Mouse (Mus musculus): ENCODE measurements around the gene Gm3417.
"Not testable (repeated sequence)": the region's sequence is repeated elsewhere in the genome, so short reads cannot be mapped to it uniquely, and the experiment has no call there.

Gene Gm3417

DNA sequence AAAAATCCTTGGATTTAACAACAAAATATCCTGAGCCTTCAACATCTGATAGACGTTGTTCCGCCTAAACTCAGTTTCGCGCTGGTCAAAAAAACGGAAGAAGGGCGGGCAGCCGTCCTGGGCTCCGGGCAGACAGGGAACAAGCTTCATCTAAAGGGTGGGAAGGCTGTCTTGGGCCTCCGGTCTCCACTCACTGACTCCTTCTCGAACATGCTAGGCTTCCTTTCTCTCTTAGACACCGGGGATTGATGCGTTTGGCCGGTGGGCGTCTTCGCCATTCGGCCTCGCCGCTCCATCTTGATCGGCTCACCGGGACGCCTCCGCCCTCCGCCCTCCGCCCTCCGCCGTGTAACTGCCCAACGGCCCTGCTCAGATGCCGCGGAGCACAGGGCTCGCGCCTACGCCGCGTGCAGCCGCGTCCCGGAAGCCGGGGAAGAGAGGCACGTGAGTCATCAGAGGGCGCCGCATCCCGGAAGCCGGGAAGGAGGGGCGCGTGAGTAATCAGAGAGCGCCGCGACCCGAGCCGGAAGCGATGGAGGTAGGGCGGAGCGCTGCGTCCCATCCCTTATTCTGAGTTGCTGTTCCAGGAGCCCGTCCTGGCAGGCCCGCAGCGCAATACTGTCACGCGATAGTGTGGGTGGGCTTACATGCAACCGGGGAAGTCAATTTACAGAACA, at the start of gene Gm3417, which contains the start of gene 9030025P20Rik:
Gm3417 (minus strand) TSS at position 429 of the 677 bp plus-strand sequence.
9030025P20Rik (plus strand) TSS at position 107 of the 677 bp plus-strand sequence.
- not testable (repeated sequence) for DNase-seq (ENCODE audit: low read depth, low spot score)

DNA sequence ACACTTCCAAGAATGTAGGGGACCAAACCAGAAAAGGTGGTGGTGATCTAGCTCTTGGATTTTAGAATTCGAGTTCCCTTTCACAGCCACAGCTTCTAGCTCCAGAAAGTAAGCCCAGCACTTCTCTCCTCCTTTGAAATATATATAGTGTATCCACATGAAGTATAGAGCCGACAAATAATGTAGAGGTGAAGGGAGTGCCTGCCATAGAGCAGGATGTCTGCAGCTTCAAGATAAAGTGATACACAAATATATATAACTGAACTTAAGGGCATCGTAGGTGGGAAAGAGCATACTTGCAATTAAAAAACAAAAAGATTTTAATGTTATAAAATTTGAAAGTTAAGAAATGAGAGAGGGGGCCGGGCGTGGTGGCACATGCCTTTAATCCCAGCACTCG, 46.9 kb upstream of the Gm3417 start:
- DNase-seq (ENCODE audit: low read depth, low spot score) = not testable (repeated sequence)

DNA sequence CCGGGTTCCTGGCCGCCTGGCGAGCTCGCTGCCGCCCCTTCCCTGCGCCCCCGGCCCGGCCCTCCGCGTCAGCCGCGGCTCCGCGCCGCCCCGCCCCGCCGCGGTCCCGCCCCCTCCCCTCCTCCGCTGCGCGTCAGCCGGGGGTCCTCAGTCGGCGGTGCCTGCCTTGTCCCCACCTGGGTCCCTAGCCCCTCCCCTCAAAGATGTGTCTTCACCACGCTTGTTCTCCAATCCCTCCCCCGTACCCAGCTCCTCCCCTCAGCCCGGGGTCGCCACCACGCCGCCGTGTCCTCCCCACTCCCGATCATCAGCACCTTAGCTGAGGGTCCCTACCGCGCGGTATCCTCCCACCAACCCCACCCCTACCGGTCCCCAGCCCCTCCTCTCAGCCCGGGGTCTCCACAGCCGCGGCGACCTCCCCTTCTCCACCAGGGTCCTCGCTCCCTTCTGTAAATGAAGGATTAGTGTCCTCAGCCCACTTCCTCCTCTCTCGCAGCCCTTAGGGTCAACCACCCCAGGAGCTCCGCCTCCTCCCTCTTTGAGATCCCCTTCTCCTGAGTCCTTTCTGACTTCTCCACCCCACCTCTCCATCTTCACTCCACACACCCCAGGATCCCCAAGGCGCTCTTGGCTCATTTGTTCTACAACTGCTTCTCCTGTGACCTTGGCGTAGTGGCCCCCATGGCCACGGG, 46.1 kb upstream of the Gm3417 start:
- not testable (repeated sequence) for DNase-seq (ENCODE audit: low read depth, low spot score)

DNA sequence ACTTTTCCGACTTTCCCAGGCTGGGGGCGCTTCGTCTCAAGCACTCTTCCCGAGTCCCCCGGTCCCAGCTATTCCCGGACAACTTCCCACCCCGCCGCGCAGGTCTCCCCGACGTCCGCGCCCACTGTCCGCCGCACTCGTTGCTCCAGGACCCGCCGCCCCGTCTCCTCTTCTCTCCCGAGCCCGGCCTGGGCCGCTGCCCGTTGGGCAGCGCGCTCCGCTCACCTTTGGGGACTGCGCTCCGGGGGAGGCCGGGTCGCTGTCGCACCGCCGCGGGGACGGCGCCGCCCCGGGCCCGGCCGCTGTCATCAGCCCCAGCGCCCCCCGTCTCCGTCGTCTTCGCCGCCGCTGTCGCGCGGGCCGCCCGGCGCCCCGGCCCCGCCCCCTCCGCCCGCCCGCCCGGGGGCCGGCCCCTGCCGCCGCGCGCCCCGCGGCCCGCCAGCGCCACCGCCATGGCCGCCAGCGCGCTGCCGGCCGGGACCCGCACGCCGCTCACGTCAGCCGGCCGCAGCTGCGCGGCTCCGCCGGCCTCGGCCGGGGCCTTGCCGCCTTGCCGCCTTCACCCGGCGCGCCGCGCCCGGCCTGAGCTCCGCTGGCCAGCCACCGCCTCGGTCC, 45.4 kb upstream of the Gm3417 start:
- DNase-seq (ENCODE audit: low read depth, low spot score) = not testable (repeated sequence)

DNA sequence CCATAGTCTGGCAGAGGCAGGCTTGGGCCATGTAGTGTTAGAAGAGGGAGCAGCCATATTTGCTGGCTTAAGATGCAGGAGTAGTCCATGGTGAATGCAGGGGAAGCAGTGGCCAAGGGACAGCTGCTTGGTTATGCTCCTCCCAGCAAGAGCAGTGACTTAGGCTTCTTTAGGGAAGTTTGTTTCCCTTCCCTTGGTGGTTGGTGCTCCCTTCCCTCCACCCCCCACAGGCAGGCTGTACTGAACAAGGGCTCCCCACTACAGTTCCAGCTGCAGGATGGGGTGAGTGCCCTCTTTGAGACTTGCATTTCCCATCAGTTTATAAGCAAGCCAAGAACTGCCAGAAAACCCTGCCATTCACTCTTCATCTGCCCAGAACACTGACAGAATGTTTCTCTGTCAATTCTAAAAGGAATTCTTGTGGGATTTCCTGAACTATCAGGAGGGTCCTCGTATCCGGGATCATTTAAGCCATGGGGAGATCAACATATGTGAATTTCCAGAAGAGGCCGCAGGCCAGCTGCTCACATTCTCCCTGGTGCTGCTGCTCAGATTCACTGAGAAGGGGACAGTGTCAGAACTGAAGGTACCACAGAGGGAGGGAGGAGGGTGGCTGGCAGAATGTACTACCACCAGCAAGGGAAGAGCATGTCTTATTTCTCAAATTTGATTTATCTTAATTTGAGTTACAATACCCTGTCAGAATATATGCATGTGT, 43.1 kb upstream of the Gm3417 start:
- not testable (repeated sequence) for DNase-seq (ENCODE audit: low read depth, low spot score)

DNA sequence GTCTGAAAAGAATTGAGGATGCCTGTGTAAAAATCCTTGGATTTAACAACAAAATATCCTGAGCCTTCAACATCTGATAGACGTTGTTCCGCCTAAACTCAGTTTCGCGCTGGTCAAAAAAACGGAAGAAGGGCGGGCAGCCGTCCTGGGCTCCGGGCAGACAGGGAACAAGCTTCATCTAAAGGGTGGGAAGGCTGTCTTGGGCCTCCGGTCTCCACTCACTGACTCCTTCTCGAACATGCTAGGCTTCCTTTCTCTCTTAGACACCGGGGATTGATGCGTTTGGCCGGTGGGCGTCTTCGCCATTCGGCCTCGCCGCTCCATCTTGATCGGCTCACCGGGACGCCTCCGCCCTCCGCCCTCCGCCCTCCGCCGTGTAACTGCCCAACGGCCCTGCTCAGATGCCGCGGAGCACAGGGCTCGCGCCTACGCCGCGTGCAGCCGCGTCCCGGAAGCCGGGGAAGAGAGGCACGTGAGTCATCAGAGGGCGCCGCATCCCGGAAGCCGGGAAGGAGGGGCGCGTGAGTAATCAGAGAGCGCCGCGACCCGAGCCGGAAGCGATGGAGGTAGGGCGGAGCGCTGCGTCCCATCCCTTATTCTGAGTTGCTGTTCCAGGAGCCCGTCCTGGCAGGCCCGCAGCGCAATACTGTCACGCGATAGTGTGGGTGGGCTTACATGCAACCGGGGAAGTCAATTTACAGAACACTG, 31.3 kb upstream of the Gm3417 start, which contains the start of gene Gm3435:
Gm3435 (plus strand) TSS at position 471 of the 708 bp plus-strand sequence.
- DNase-seq (ENCODE audit: low read depth, low spot score) = not testable (repeated sequence)

DNA sequence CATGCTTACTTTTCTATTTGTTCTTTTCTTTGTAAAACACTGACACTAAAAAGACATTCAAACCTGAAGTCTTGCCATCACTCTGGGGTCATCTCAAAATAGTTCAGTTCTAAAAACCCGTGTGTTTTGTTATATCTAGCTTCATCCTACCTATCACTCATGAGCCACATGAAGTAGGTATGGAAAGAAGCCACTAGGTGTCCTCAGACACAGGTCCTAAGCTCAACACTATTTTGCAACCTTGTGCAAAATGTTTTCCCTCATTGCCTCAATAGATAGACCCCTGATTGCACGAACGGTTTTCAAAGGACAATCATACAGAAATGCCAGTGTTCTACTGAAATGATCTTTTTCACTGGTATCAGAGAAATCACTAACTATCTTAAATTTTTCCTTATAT, 30.5 kb upstream of the Gm3417 start:
- DNase-seq (ENCODE audit: low read depth, low spot score) = not testable (repeated sequence)

DNA sequence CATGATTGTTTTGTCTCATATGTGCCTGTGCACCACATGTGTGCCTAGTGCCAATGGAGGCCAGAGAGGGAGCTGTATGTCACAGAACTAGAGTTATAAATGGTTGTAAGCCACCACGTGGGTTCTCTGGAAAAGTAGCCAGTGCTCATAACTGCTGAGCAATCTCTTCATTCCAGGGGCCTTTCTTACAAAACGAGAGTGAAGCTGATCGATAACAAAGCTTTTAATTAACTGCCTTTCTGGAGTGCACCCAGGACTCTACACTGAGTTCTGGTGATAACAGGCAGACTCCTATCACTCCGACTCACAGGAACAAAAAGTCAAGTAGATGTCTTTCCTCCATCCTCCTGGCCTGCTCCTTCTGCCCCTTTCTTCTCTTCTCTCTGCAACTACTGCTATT, 21.5 kb upstream of the Gm3417 start:
- DNase-seq (ENCODE audit: low read depth, low spot score) = not testable (repeated sequence)

DNA sequence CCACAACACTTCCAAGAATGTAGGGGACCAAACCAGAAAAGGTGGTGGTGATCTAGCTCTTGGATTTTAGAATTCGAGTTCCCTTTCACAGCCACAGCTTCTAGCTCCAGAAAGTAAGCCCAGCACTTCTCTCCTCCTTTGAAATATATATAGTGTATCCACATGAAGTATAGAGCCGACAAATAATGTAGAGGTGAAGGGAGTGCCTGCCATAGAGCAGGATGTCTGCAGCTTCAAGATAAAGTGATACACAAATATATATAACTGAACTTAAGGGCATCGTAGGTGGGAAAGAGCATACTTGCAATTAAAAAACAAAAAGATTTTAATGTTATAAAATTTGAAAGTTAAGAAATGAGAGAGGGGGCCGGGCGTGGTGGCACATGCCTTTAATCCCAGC, 15.6 kb upstream of the Gm3417 start:
- not testable (repeated sequence) for DNase-seq (ENCODE audit: low read depth, low spot score)

DNA sequence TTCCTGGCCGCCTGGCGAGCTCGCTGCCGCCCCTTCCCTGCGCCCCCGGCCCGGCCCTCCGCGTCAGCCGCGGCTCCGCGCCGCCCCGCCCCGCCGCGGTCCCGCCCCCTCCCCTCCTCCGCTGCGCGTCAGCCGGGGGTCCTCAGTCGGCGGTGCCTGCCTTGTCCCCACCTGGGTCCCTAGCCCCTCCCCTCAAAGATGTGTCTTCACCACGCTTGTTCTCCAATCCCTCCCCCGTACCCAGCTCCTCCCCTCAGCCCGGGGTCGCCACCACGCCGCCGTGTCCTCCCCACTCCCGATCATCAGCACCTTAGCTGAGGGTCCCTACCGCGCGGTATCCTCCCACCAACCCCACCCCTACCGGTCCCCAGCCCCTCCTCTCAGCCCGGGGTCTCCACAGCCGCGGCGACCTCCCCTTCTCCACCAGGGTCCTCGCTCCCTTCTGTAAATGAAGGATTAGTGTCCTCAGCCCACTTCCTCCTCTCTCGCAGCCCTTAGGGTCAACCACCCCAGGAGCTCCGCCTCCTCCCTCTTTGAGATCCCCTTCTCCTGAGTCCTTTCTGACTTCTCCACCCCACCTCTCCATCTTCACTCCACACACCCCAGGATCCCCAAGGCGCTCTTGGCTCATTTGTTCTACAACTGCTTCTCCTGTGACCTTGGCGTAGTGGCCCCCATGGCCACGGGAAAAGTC, 14.7 kb upstream of the Gm3417 start:
- DNase-seq (ENCODE audit: low read depth, low spot score) = not testable (repeated sequence)

DNA sequence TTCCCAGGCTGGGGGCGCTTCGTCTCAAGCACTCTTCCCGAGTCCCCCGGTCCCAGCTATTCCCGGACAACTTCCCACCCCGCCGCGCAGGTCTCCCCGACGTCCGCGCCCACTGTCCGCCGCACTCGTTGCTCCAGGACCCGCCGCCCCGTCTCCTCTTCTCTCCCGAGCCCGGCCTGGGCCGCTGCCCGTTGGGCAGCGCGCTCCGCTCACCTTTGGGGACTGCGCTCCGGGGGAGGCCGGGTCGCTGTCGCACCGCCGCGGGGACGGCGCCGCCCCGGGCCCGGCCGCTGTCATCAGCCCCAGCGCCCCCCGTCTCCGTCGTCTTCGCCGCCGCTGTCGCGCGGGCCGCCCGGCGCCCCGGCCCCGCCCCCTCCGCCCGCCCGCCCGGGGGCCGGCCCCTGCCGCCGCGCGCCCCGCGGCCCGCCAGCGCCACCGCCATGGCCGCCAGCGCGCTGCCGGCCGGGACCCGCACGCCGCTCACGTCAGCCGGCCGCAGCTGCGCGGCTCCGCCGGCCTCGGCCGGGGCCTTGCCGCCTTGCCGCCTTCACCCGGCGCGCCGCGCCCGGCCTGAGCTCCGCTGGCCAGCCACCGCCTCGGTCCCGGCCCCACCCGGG, 14.0 kb upstream of the Gm3417 start:
- DNase-seq (ENCODE audit: low read depth, low spot score) = not testable (repeated sequence)

DNA sequence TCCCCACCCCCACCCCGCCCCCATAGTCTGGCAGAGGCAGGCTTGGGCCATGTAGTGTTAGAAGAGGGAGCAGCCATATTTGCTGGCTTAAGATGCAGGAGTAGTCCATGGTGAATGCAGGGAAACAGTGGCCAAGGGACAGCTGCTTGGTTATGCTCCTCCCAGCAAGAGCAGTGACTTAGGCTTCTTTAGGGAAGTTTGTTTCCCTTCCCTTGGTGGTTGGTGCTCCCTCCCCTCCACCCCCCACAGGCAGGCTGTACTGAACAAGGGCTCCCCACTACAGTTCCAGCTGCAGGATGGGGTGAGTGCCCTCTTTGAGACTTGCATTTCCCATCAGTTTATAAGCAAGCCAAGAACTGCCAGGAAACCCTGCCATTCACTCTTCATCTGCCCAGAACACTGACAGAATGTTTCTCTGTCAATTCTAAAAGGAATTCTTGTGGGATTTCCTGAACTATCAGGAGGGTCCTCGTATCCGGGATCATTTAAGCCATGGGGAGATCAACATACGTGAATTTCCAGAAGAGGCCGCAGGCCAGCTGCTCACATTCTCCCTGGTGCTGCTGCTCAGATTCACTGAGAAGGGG, 11.6 kb upstream of the Gm3417 start:
- not testable (repeated sequence) for DNase-seq (ENCODE audit: low read depth, low spot score)

DNA sequence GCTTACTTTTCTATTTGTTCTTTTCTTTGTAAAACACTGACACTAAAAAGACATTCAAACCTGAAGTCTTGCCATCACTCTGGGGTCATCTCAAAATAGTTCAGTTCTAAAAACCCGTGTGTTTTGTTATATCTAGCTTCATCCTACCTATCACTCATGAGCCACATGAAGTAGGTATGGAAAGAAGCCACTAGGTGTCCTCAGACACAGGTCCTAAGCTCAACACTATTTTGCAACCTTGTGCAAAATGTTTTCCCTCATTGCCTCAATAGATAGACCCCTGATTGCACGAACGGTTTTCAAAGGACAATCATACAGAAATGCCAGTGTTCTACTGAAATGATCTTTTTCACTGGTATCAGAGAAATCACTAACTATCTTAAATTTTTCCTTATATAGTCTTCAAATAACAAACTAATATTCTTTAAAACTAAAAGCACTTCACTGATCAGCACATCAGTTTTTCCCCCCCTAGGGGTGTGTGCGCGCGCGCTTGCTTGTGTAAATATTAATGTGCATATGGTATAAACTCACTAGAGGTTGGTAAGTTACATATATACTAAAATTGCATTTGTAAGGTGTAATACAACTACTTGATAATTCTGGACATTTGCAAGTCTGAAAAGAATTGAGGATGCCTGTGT, 750 bp downstream of the Gm3417 start:
- DNase-seq (ENCODE audit: low read depth, low spot score) = not testable (repeated sequence)

DNA sequence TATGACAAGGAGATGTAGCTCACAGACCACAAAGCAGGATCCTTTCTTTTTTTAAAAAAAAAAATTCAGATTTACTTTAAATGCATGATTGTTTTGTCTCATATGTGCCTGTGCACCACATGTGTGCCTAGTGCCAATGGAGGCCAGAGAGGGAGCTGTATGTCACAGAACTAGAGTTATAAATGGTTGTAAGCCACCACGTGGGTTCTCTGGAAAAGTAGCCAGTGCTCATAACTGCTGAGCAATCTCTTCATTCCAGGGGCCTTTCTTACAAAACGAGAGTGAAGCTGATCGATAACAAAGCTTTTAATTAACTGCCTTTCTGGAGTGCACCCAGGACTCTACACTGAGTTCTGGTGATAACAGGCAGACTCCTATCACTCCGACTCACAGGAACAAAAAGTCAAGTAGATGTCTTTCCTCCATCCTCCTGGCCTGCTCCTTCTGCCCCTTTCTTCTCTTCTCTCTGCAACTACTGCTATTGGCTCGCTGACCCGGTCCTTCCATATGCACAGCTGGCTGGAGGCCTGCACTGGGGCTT, 10.1 kb downstream of the Gm3417 start:
- DNase-seq (ENCODE audit: low read depth, low spot score) = not testable (repeated sequence)

DNA sequence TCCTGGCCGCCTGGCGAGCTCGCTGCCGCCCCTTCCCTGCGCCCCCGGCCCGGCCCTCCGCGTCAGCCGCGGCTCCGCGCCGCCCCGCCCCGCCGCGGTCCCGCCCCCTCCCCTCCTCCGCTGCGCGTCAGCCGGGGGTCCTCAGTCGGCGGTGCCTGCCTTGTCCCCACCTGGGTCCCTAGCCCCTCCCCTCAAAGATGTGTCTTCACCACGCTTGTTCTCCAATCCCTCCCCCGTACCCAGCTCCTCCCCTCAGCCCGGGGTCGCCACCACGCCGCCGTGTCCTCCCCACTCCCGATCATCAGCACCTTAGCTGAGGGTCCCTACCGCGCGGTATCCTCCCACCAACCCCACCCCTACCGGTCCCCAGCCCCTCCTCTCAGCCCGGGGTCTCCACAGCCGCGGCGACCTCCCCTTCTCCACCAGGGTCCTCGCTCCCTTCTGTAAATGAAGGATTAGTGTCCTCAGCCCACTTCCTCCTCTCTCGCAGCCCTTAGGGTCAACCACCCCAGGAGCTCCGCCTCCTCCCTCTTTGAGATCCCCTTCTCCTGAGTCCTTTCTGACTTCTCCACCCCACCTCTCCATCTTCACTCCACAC, 16.9 kb downstream of the Gm3417 start:
- DNase-seq (ENCODE audit: low read depth, low spot score) = not testable (repeated sequence)

DNA sequence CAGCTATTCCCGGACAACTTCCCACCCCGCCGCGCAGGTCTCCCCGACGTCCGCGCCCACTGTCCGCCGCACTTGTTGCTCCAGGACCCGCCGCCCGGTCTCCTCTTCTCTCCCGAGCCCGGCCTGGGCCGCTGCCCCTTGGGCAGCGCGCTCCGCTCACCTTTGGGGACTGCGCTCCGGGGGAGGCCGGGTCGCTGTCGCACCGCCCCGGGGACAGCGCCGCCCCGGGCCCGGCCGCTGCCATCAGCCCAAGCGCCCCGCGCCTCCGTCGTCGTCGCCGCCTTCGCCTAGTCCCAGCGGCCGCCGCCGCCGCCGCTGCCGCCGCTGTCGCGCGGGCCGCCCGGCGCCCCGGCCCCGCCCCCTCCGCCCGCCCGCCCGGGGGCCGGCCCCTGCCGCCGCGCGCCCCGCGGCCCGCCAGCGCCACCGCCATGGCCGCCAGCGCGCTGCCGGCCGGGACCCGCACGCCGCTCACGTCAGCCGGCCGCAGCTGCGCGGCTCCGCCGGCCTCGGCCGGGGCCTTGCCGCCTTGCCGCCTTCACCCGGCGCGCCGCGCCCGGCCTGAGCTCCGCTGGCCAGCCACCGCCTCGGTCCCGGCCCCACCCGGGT, 17.5 kb downstream of the Gm3417 start, which contains the start of gene Phf10:
Phf10 (minus strand) TSS at position 323 of the 606 bp plus-strand sequence.
- peak; percentile 12 for DNase-seq (ENCODE audit: low read depth, low spot score)

DNA sequence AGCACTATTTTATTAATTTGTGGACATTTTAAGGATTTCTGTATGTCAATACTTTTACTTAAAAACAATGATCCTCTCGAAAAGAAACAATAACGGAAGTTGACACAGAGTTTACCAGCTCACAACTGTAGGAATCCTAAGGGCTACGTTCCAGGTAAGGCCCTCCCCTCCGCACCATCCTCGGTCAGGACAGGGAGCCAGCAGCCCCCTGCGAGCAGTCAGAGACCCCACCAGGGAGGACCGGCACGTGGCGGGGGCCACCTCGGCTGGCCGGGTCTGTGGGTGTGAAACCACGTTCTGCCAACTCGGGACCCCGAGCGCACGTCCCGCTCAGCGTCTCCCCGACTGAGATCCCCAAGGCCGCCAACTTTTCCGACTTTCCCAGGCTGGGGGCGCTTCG, 18.1 kb downstream of the Gm3417 start:
- DNase-seq (ENCODE audit: low read depth, low spot score) = no peak

DNA sequence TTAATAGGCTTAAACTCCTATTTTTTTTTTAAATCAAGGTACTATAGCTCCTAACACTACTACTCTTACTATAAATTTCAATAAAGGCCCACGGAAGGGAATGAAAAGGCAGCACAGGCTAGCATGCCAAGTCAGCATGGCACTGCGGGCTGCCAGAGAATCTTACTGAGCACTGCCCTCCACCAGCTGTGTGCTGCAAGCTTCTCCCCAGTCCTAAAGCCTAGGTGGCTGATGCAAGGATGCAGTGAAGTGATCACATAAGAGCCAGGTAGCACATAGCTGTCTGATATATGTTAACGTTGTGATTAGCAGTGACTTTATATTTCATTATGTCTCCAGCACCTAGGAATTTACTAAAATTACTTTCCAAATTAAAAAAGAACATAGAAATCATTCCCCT, 18.6 kb downstream of the Gm3417 start:
- peak; percentile 43 for DNase-seq (ENCODE audit: low read depth, low spot score)
